Mouse (Mus musculus) liver, embryonic 14.5 days (tissue): ENCODE data around the gene Vmp1. TPM values are rescaled to one million over a fixed set of nuclear protein-coding genes. Genes with fewer than 3 reads are reported as not detected.
A peak's percentile ranks its signal among the peaks of the same experiment; 100 is the strongest.

Source experiments
- ATAC-seq: fragments of 200-750 bp; cut with Nextera tagmentation; 2 replicates; pipeline ENCODE4 v1.8.0; 2017; ENCODE audit warnings: moderate number of reproducible peaks, mild to moderate bottlenecking, moderate library complexity; ENCODE audit not compliant: insufficient read depth
- DNase-seq, 3 experiments: peaks; one replicate each; pipeline ENCODE4 v3.0.0-alpha.2; 2012 to 2013; ENCODE audit warnings: low read depth in 3 of 3, low spot score in 3 of 3
- H3K27ac ChIP-seq: fragments of 300-500 bp; sonication (generic); 2 replicates; pipeline ENCODE4 v1.5.1; 2014; ENCODE audit warnings: moderate library complexity, mild to moderate bottlenecking, control low read depth, inconsistent platforms
- H3K27me3 ChIP-seq: fragments of 300-500 bp; sonication (generic); 2 replicates; pipeline ENCODE4 v1.6.1; 2014; ENCODE audit warnings: mild to moderate bottlenecking, low read length, moderate library complexity; ENCODE audit not compliant: control insufficient read depth, insufficient read depth
- H3K36me3 ChIP-seq: fragments of 300-500 bp; sonication (generic); replicated peaks from 2 replicates; pipeline ENCODE4 v1.6.1; 2014; ENCODE audit warnings: low read depth; ENCODE audit not compliant: control insufficient read depth, insufficient read depth
- H3K4me1 ChIP-seq, 2 experiments: fragments of 200-500 bp in 1 of 2; fragments of 300-500 bp in 1 of 2; sonication (generic) in 1 of 2; replicated peaks; 2 replicates each; pipeline ENCODE4 v1.6.1; 2012 to 2014; ENCODE audit warnings: antibody characterized with exemption in 1 of 2, inconsistent platforms in 1 of 2, low read length in 1 of 2; ENCODE audit not compliant: control insufficient read depth in 2 of 2, insufficient read depth in 2 of 2
- H3K4me2 ChIP-seq: fragments of 300-500 bp; sonication (generic); 2 replicates; pipeline ENCODE4 v1.6.1; 2014; ENCODE audit warnings: low read depth, mild to moderate bottlenecking, control low read depth, moderate library complexity
- H3K4me3 ChIP-seq, 2 experiments: fragments of 200-500 bp in 1 of 2; fragments of 300-500 bp in 1 of 2; sonication (generic) in 1 of 2; 2 replicates each; pipeline ENCODE4 v1.5.1; 2012 to 2014; ENCODE audit warnings: low read depth in 2 of 2, low read length in 2 of 2, mild to moderate bottlenecking in 2 of 2, control low read depth in 1 of 2, inconsistent platforms in 1 of 2, moderate library complexity in 1 of 2; ENCODE audit not compliant: insufficient read depth in 1 of 2
- H3K9ac ChIP-seq: fragments of 300-500 bp; sonication (generic); replicated peaks from 2 replicates; pipeline ENCODE4 v1.6.1; 2014; ENCODE audit warnings: mild to moderate bottlenecking, control low read depth, moderate library complexity
- H3K9me3 ChIP-seq: fragments of 300-500 bp; sonication (generic); 2 replicates; pipeline ENCODE4 v1.6.1; 2016; ENCODE audit warnings: low read length, mixed read lengths; ENCODE audit not compliant: control insufficient read depth
- CTCF ChIP-seq: IDR thresholded peaks from 2 replicates; pipeline ENCODE4 v1.5.1; 2016; ENCODE audit warnings: antibody characterized with exemption, low read depth, control low read depth
- EP300 ChIP-seq: IDR thresholded peaks from 2 replicates; pipeline ENCODE4 v1.6.1; 2016; ENCODE audit warnings: antibody characterized with exemption, low read depth
- WGBS: fragments of 180-500 bp; shearing (Covaris S2); extraction: QIAGEN DNeasy Blood & Tissue Kit; methylation state at CpG from one replicate; pipeline ENCODE4 v1.1.7; 2014; ENCODE audit not compliant: insufficient replicate concordance; 5-methylcytosine and 5-hydroxymethylcytosine counted together
- polyA plus RNA-seq, 2 experiments: library from polyadenylated mRNA; depleted of rRNA in 1 of 2; stranded (reverse) in 1 of 2; unstranded in 1 of 2; fragments of >200 nt; fragmentation: Nextera tagmentation in 1 of 2; extraction: Ambion mirVana in 1 of 2; gene quantifications; 2 replicates each; pipeline versions ENCODE4 v1.2.1 to v1.2.3; 2012 to 2014

Vmp1 gene
- polyA plus RNA-seq, 2 experiments, result 33.1 to 94.2 TPM

DNA sequence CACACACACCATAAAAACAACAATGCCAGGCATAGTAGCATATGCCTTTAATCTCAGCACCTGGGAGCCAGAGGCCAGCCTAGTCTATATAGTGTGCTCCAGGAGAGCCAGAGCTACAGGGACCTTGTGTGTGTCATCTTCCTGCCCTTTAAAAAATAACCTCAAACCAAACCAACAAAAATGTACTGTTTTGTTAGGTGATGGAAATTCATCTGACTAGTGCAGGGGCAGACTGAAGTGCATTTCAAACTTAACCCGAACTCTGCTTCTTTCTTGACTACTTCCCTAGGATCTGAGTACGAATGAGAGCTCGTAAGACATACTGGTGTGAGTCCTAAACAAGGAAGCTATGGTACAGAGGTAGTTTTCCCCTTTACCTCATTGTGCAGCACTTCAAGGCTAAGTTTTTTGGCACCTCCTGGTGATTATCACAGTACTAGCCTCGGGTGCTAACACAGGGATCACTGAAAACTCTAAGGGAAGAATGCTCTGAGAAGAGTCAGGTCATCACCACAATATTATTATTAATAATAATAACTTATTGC is 92.3 kb downstream of the Vmp1 start:
- no peak overlapping the region for H3K27ac ChIP-seq
- H3K4me2 ChIP-seq, result no peak overlapping the region
- TF ChIP-seq CTCF (no peak), EP300 (no peak)
- DNase-seq (no peak), ATAC-seq (no peak)
- H3K36me3 ChIP-seq, result peaks cover 4% of the 10 kb centered on the region; the same call in 1 of the 2 replicates
- H3K27me3 ChIP-seq, result no peaks in the 10 kb centered on the region
- H3K4me1 ChIP-seq, result peaks cover 23 to 40% of the 10 kb centered on the region in 2 experiments
- no peak overlapping the region for H3K9ac ChIP-seq
- no peak overlapping the region for H3K4me3 ChIP-seq
- 55% methylated on average over 4 of the region's 4 CpGs for WGBS
- no peaks in the 10 kb centered on the region for H3K9me3 ChIP-seq

GRCm38 (mm10) chr11:86590579-86590978 is 93.1 kb downstream of the Vmp1 start:
- Histone ChIP-seq H3K4me3 (no peak overlapping the region), H3K4me2 (no peak overlapping the region), H3K27ac (no peak overlapping the region), H3K27me3 (no peaks in the 10 kb centered on the region), H3K36me3 (peaks cover 4% of the 10 kb centered on the region; the same call in 1 of the 2 replicates), H3K4me1 (peaks cover 25 to 42% of the 10 kb centered on the region in 2 experiments), H3K9ac (no peak overlapping the region), H3K9me3 (no peaks in the 10 kb centered on the region)
- DNase-seq (no peak), ATAC-seq (no peak)
- WGBS, result 77% methylated on average over 10 of the region's 10 CpGs
- TF ChIP-seq CTCF, result no peak
- no peak for TF ChIP-seq EP300

- Histone ChIP-seq H3K27ac (no peak overlapping the region), H3K9ac (no peak overlapping the region), H3K4me2 (no peak overlapping the region), H3K4me3 (no peak overlapping the region), H3K4me1 (peaks cover 28 to 45% of the 10 kb centered on the region in 2 experiments), H3K27me3 (no peaks in the 10 kb centered on the region), H3K9me3 (no peaks in the 10 kb centered on the region), H3K36me3 (peaks cover 7% of the 10 kb centered on the region; the same call in 1 of the 2 replicates)
- WGBS, result 79% methylated on average over 4 of the region's 4 CpGs
- ATAC-seq (no peak), DNase-seq (no peak)
- TF ChIP-seq CTCF, result no peak
- TF ChIP-seq EP300, result no peak
Measured at GRCm38 (mm10) chr11:86590066-86590465, 93.6 kb downstream of the Vmp1 start.

DNA sequence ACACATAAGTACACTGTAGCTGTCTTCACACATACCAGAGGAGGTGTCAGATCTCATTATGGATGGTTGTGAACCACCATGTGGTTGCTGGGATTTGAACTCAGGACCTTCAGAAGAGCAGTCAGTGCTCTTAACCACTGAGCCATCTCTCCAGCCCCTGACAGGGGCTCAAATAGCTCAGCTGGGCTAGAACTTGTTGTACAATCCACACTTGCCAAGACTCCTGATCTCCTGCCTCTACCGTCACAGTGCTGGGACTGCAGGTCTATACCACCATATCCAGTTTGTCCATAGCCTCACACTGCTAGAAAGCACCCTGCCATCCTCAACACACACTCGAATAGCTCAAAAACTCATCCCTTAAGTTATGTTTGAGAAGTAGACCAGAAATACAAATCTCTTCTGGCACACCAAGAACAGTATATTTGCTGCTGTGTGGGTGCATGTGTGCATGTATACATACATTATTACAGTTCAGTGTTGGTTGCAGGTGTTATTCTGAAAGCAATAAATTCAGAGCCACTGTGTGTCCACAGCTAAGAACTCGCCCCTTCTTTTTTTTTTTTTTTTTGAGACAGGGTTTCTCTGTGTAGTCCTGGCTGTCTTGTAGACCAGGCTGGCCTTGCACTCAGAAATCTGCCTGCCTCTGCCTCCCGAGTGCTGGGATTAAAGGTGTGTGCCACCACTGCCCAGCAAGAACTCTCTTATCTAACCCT is 94.9 kb downstream of the Vmp1 start:
- Histone ChIP-seq H3K36me3 (peaks cover 6% of the 10 kb centered on the region; the same call in 1 of the 2 replicates), H3K4me1 (peaks cover 29 to 44% of the 10 kb centered on the region in 2 experiments), H3K27me3 (no peaks in the 10 kb centered on the region), H3K27ac (no peak overlapping the region), H3K4me2 (no peak overlapping the region), H3K4me3 (no peak overlapping the region), H3K9ac (no peak overlapping the region), H3K9me3 (no peaks in the 10 kb centered on the region)
- WGBS, result 64% methylated on average over 4 of the region's 4 CpGs
- no peak for ATAC-seq
- no peak for DNase-seq
- TF ChIP-seq EP300 (no peak), CTCF (no peak)

- Histone ChIP-seq H3K9ac (peak overlapping the region; percentile 72), H3K27ac (peak overlapping the region; percentile 51), H3K4me3 (peak overlapping the region in 1 of 2 experiments; percentile 58; a peak in 2 of 4 replicates)
Measured at GRCm38 (mm10) chr11:86587830-86588229, 95.8 kb downstream of the Vmp1 start.

More at GRCm38 (mm10) chr11:86587830-86588229, 95.8 kb downstream of the Vmp1 start:
- Histone ChIP-seq H3K9me3 (no peaks in the 10 kb centered on the region), H3K27me3 (no peaks in the 10 kb centered on the region), H3K4me2 (peak overlapping the region; percentile 69), H3K36me3 (peaks cover 4% of the 10 kb centered on the region; the same call in 1 of the 2 replicates), H3K4me1 (peaks cover 27 to 42% of the 10 kb centered on the region in 2 experiments)
- no peak for ATAC-seq
- 14% methylated on average over 7 of the region's 7 CpGs for WGBS
- TF ChIP-seq CTCF (no peak), EP300 (no peak)
- no peak for DNase-seq
